Mouse (Mus musculus) lung, adult 2 months (tissue): ENCODE data around the gene Kxd1.

Source experiments
- CTCF ChIP-seq: fragments of 200-500 bp; IDR thresholded peaks from 2 replicates; pipeline ENCODE4 v1.5.1; 2011; ENCODE audit warnings: mild to moderate bottlenecking, low read length, control low read depth; ENCODE audit not compliant: insufficient read depth
- POLR2A ChIP-seq: fragments of 200-500 bp; IDR thresholded peaks from 2 replicates; pipeline ENCODE4 v1.6.1; 2011; ENCODE audit warnings: low read depth, mild to moderate bottlenecking, control low read depth, low read length, borderline replicate concordance; ENCODE audit errors: extremely low read depth

GRCm38 (mm10) chr8:70463306-70463705 is 64.5 kb downstream of the Kxd1 start:
- TF ChIP-seq CTCF = no peak
- no peak for TF ChIP-seq POLR2A
